Mouse (Mus musculus) ES-E14 (cell line): ENCODE results near the gene Tnrc6c. TPM values are rescaled to one million over a fixed set of nuclear protein-coding genes. Genes with fewer than 3 reads are reported as not detected.

Experiments
- DNase-seq: peaks from one replicate; pipeline ENCODE4 v3.0.0-alpha.2; 2013; ENCODE audit warnings: low read depth, low spot score
- H3K27ac ChIP-seq: 2 replicates; pipeline ENCODE4 v1.5.1; 2012; ENCODE audit warnings: low read depth, mild to moderate bottlenecking, low read length, moderate library complexity, mixed read lengths; ENCODE audit not compliant: poor library complexity, insufficient read depth, severe bottlenecking
- H3K36me3 ChIP-seq: 2 replicates; pipeline ENCODE4 v1.6.1; 2012; ENCODE audit warnings: mild to moderate bottlenecking, low read length, moderate library complexity, mixed read lengths; ENCODE audit not compliant: control insufficient read depth, poor library complexity, insufficient read depth, severe bottlenecking
- H3K4me1 ChIP-seq, 2 experiments: fragments of 150-350 bp in 1 of 2; sonication (generic) in 1 of 2; 2 replicates each; pipeline ENCODE4 v1.6.1; 2012; ENCODE audit warnings: low read length in 2 of 2, mild to moderate bottlenecking in 1 of 2, mixed read lengths in 1 of 2; ENCODE audit not compliant: control insufficient read depth in 2 of 2, insufficient read depth in 2 of 2, poor library complexity in 1 of 2
- H3K4me3 ChIP-seq, 2 experiments: fragments of 150-350 bp in 1 of 2; sonication (generic) in 1 of 2; 2 replicates each; pipeline ENCODE4 v1.5.1; 2012; ENCODE audit warnings: low read length in 2 of 2, low read depth in 1 of 2, mild to moderate bottlenecking in 1 of 2, mixed read lengths in 1 of 2; ENCODE audit not compliant: insufficient read depth in 1 of 2, poor library complexity in 1 of 2, severe bottlenecking in 1 of 2
- H3K9ac ChIP-seq: 2 replicates; pipeline ENCODE4 v1.6.1; 2012; ENCODE audit warnings: low read depth, mild to moderate bottlenecking, low read length, mixed read lengths; ENCODE audit not compliant: poor library complexity, insufficient read depth, severe bottlenecking
- H3K9me3 ChIP-seq: fragments of 150-350 bp; sonication (generic); 2 replicates; pipeline ENCODE4 v1.6.1; 2012; ENCODE audit warnings: low read depth, mild to moderate bottlenecking, low read length; ENCODE audit not compliant: control insufficient read depth, insufficient read depth
- CHD2 ChIP-seq: IDR thresholded peaks from 2 replicates; pipeline ENCODE4 v1.6.1; 2014; ENCODE audit warnings: mild to moderate bottlenecking, low read depth, low read length, inconsistent platforms
- HCFC1 ChIP-seq: IDR thresholded peaks from 2 replicates; pipeline ENCODE4 v1.6.1; 2012; ENCODE audit warnings: low read length, inconsistent platforms, borderline replicate concordance; ENCODE audit not compliant: insufficient read depth
- MAFK ChIP-seq: IDR thresholded peaks from 2 replicates; pipeline ENCODE4 v1.6.1; 2014; ENCODE audit warnings: mild to moderate bottlenecking, low read depth, low read length, inconsistent platforms; ENCODE audit not compliant: insufficient read depth
- ZC3H11A ChIP-seq: IDR thresholded peaks from 2 replicates; pipeline ENCODE4 v1.6.1; 2012; ENCODE audit warnings: low read depth, mild to moderate bottlenecking, inconsistent platforms, low read length, borderline replicate concordance
- ZNF384 ChIP-seq: IDR thresholded peaks from 2 replicates; pipeline ENCODE4 v1.6.1; 2012; ENCODE audit warnings: low read depth, low read length, inconsistent platforms
- in situ Hi-C, 2 experiments: fragments of 600-800 bp; cut with MboI; formaldehyde crosslinking; loops; one replicate each; pipeline ENCODE4 v1.15.1; 2025; ENCODE audit warnings: low sequenced_read_pairs in 2 of 2, inconsistent platforms in 1 of 2; ENCODE audit not compliant: unreplicated experiment in 2 of 2
- total RNA-seq: library from RNA; depleted of rRNA; stranded (reverse); fragments of 300-350 nt; gene quantifications from 2 replicates; pipeline ENCODE4 v1.2.3, GENCODE M21; 2012

Tnrc6c gene
- total RNA-seq, 1 experiment = 21.5 TPM

- Histone ChIP-seq H3K4me3 (peak overlapping the region; percentile 38 to 41; a peak in 1 of 4 replicates), H3K27ac (peak overlapping the region; percentile 80), H3K36me3 (no peaks in the 10 kb centered on the region), H3K9ac (peak overlapping the region; percentile 28), H3K9me3 (no peaks in the 10 kb centered on the region), H3K4me1 (peaks cover 11 to 49% of the 10 kb centered on the region in 2 experiments)
- in situ Hi-C loops = no loop called here
- TF ChIP-seq MAFK (no peak), CHD2 (no peak), ZC3H11A (no peak), ZNF384 (no peak), HCFC1 (no peak)
- DNase-seq = no peak
Observed at GRCm38 (mm10) chr11:117608976-117609375, 45.1 kb upstream of the Tnrc6c start.

DNA sequence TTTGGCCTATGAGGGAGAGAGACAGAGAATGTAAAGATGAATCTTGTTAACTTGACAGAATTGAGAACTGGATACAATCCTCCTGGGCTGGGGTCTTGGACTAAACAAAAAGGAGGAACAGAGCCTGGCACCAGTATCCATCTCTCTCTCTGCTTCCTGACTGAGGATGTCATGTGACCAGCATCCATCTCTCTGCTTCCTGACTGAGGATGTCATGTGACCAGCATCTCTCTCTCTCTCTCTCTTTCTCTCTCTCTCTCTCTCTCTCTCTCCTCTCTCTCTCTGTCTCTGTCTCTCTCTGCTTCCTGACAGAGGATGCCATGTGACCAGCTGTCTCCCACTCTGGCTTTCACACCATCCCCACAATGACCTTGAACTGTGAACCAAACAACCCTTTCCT lies 43.5 kb upstream of the Tnrc6c start:
- in situ Hi-C loops = no loop called here
- TF ChIP-seq CHD2 (no peak), ZNF384 (no peak), ZC3H11A (no peak), HCFC1 (no peak), MAFK (no peak)
- Histone ChIP-seq H3K9ac (no peak overlapping the region), H3K4me3 (no peak overlapping the region), H3K9me3 (no peaks in the 10 kb centered on the region), H3K27ac (peak overlapping the region; percentile 65), H3K36me3 (no peaks in the 10 kb centered on the region), H3K4me1 (peaks cover 11 to 40% of the 10 kb centered on the region in 2 experiments)
- DNase-seq = no peak

GRCm38 (mm10) chr11:117611068-117611467 lies 43.0 kb upstream of the Tnrc6c start:
- Histone ChIP-seq H3K4me3 (peak overlapping the region; percentile 44 to 52; a peak in 3 of 4 replicates), H3K9me3 (no peaks in the 10 kb centered on the region), H3K4me1 (peaks cover 11 to 37% of the 10 kb centered on the region in 2 experiments), H3K36me3 (no peaks in the 10 kb centered on the region), H3K9ac (no peak overlapping the region), H3K27ac (peak overlapping the region; percentile 57)
- TF ChIP-seq MAFK (no peak), CHD2 (no peak)
- peak; percentile 87 for DNase-seq
- in situ Hi-C loops = no loop called here

- DNase-seq = no peak
- peaks cover 9 to 38% of the 10 kb centered on the region in 2 experiments for H3K4me1 ChIP-seq
- 0 out of 4 replicates have a peak overlapping the region, but pooled peaks of 1 of the 2 experiments have one; percentile 44 for H3K4me3 ChIP-seq
- no peak overlapping the region for H3K27ac ChIP-seq
- no peaks in the 10 kb centered on the region for H3K9me3 ChIP-seq
- no peaks in the 10 kb centered on the region for H3K36me3 ChIP-seq
- no peak overlapping the region for H3K9ac ChIP-seq
- TF ChIP-seq CHD2 (no peak), ZC3H11A (no peak), MAFK (no peak), ZNF384 (no peak), HCFC1 (no peak)
- in situ Hi-C loops = no loop called here
Observed at GRCm38 (mm10) chr11:117611860-117612259, 42.2 kb upstream of the Tnrc6c start.

GRCm38 (mm10) chr11:117612885-117613284 lies 41.2 kb upstream of the Tnrc6c start:
- no peak for DNase-seq
- TF ChIP-seq MAFK = no peak
- TF ChIP-seq HCFC1 = no peak
- no peak for TF ChIP-seq CHD2
- TF ChIP-seq ZNF384 = no peak
- TF ChIP-seq ZC3H11A = no peak
- no peak overlapping the region for H3K9ac ChIP-seq
- H3K4me1 ChIP-seq = peaks cover 9 to 41% of the 10 kb centered on the region in 2 experiments
- no peaks in the 10 kb centered on the region for H3K36me3 ChIP-seq
- in situ Hi-C loops = no loop called here
- H3K27ac ChIP-seq = no peak overlapping the region
- H3K9me3 ChIP-seq = no peaks in the 10 kb centered on the region
- no peak overlapping the region for H3K4me3 ChIP-seq
